ENCODE assay signal across 16 mouse cellular contexts in the genomic region with DNA sequence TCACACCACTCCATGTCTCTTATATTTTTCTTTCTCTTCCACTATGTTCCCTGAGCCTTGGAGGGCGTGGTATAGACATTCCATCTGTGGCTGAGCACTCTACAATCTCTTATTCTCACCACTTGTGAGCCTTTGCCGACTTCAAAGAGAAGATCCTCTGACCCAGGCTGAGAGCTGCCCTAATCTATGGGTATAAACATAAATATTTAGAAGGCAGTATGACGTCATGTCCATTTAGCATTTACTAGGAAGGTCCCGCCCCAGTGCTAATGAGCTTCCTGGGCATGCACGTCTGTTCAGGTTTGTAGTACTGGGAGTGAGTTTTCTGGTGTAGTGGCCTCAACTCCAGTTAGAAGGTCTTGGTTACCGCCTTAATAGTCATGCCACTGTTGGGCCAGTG.
"Had no signal": no experiment of that assay in that cellular context is flagged by ENCODE, and none has a peak within 500 bp of the region (broad histone marks: within the 10 kb centered on the region; RNA-seq: fewer than 3 reads in every experiment).

No protein-coding gene starts in this region.

- H3K4me3 ChIP-seq: limb, embryonic 13.5 days; midbrain, embryonic 12.5 days; neural tube, embryonic 13.5 days had no signal

- H3K36me3 ChIP-seq: limb, embryonic 13.5 days; midbrain, embryonic 12.5 days; neural tube, embryonic 13.5 days had no signal

- H3K27ac ChIP-seq: kidney, postnatal 0 days; limb, embryonic 13.5 days; liver, embryonic 14.5 days; midbrain, embryonic 12.5 days; neural tube, embryonic 13.5 days had no signal

- H3K4me2 ChIP-seq: limb, embryonic 13.5 days; midbrain, embryonic 12.5 days; neural tube, embryonic 13.5 days had no signal

- H3K9me3 ChIP-seq: limb, embryonic 13.5 days; midbrain, embryonic 12.5 days; neural tube, embryonic 13.5 days had no signal

- H3K9ac ChIP-seq: limb, embryonic 13.5 days; liver, embryonic 14.5 days; midbrain, embryonic 12.5 days; neural tube, embryonic 13.5 days had no signal

- DNase-seq: kidney, adult 11 months; kidney, adult 9 months; kidney, postnatal 36 days; left cerebral cortex, postnatal 4 days; lung, adult 2 months; retina, postnatal 1 day; right cerebral cortex, postnatal 4 days; spleen, adult 18-20 months; thymus, adult 2 months; thymus, postnatal 36 days had no signal

- ATAC-seq: midbrain, embryonic 16.5 days had no signal

- H3K27me3 ChIP-seq: limb, embryonic 13.5 days; midbrain, embryonic 12.5 days; neural tube, embryonic 13.5 days had no signal
